Comparison of ENCODE assay signal across 24 mouse cellular contexts in the genomic region with DNA sequence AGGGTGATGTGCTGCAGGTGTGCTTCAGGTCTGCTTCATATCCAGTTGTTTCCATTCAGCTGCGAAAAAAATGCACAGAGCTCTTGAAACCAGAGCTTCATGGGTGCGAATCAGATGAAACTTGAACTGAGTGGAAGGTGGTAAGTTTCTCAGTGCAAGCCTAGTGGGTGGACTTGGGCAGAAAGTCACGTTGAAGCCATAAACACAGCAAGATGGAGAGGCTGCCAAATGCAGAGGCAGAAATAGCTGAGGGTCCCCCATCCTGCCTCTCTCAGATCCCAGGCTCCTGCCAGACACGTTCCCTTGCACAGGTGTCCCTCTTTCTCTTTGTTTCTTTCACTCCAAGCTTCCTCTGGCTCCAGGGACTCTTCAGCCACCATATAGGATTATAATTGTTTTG. TPM values are rescaled to one million over a fixed set of nuclear protein-coding genes. Genes with fewer than 3 reads are reported as not detected.
DNase-seq lines count a peak whose midpoint lies in the region; ATAC-seq and TF ChIP-seq lines count a peak whose summit lies in the region.
"Had no signal": no experiment of that assay in that cellular context is flagged by ENCODE, and none has a peak within 500 bp of the region (broad histone marks: within the 10 kb centered on the region; RNA-seq: fewer than 3 reads in every experiment).

No protein-coding gene starts in this region.

- H3K4me3 ChIP-seq in gastrocnemius, adult 2 months, result no peak overlapping the region
- H3K4me3 ChIP-seq in midbrain, embryonic 11.5 days (ENCODE audit: low read depth, low read length), result no peak overlapping the region
- no peak overlapping the region for H3K4me3 ChIP-seq in midbrain, embryonic 13.5 days (replicated peaks)
- H3K4me3 ChIP-seq in limb, embryonic 14.5 days (replicated peaks; ENCODE audit: low read length), result no peak overlapping the region
- no peak overlapping the region for H3K4me3 ChIP-seq in neural tube, embryonic 15.5 days (replicated peaks)
- H3K4me3 ChIP-seq: embryonic facial prominence, embryonic 10.5 days; embryonic facial prominence, embryonic 12.5 days; forebrain, embryonic 13.5 days had no signal

- intact Hi-C loops in gastrocnemius, adult 2 months (cut with DNase I), result no loop called here

- no peak for TF ChIP-seq CTCF in gastrocnemius, adult 2 months (IDR thresholded peaks at IDR 0.05)

- ATAC-seq in midbrain, embryonic 11.5 days (ENCODE audit: low FRiP score), result no peak
- no peak for ATAC-seq in midbrain, embryonic 13.5 days
- ATAC-seq in limb, embryonic 14.5 days (ENCODE audit: low FRiP score, low read depth), result 0 out of 2 replicates have a peak, but pooled peaks have one; percentile 21
- no peak for ATAC-seq in neural tube, embryonic 15.5 days (ENCODE audit: low FRiP score)
- ATAC-seq: activated CD4-positive, CD25-positive, alpha-beta regulatory T cell, adult 4 months; CD4-positive, CD25-positive, alpha-beta regulatory T cell, adult 4 months; forebrain, embryonic 13.5 days; Patski had no signal

- no peak overlapping the region for H3K27ac ChIP-seq in gastrocnemius, adult 2 months
- no peak overlapping the region for H3K27ac ChIP-seq in midbrain, embryonic 11.5 days (ENCODE audit: low read depth, low read length)
- no peak overlapping the region for H3K27ac ChIP-seq in midbrain, embryonic 13.5 days
- H3K27ac ChIP-seq in limb, embryonic 14.5 days (replicated peaks; ENCODE audit: low read depth, low read length), result no peak overlapping the region
- H3K27ac ChIP-seq in neural tube, embryonic 15.5 days (replicated peaks), result no peak overlapping the region
- H3K27ac ChIP-seq: embryonic facial prominence, embryonic 10.5 days; embryonic facial prominence, embryonic 12.5 days; forebrain, embryonic 13.5 days had no signal

- no peaks in the 10 kb centered on the region; the same call in 1 of the 2 replicates for H3K4me1 ChIP-seq in midbrain, embryonic 11.5 days (ENCODE audit: control insufficient read depth, insufficient read depth, low read length)
- H3K4me1 ChIP-seq in midbrain, embryonic 13.5 days (replicated peaks), result no peaks in the 10 kb centered on the region
- peaks cover 23% of the 10 kb centered on the region for H3K4me1 ChIP-seq in limb, embryonic 14.5 days (ENCODE audit: control insufficient read depth, insufficient read depth, low read length)
- no peaks in the 10 kb centered on the region for H3K4me1 ChIP-seq in neural tube, embryonic 15.5 days
- H3K4me1 ChIP-seq: embryonic facial prominence, embryonic 12.5 days had no signal

- DNase-seq in gastrocnemius, adult 2 months, result peak; percentile 44
- DNase-seq in gastrocnemius, postnatal 4 days (ENCODE audit: low spot score in 2 of 2), result no peak
- peak; percentile 28 for DNase-seq in midbrain, embryonic 11.5 days (ENCODE audit: low spot score, missing footprints)
- no peak for DNase-seq in limb, embryonic 14.5 days (ENCODE audit: low spot score)
- DNase-seq in kidney, postnatal 25 days, result no peak
- DNase-seq: adrenal gland, adult 8-10 months; adrenal gland, postnatal 14 days; adrenal gland, postnatal 36 days; B cell, adult 2 months; cerebellum, adult 11-12 months; cerebellum, adult 2 months; cerebellum, adult 9-10 months; cerebellum, postnatal 10 days; cerebellum, postnatal 25 days had no signal

- no peaks in the 10 kb centered on the region for H3K9me3 ChIP-seq in midbrain, embryonic 11.5 days (ENCODE audit: control insufficient read depth, low read length)
- H3K9me3 ChIP-seq in midbrain, embryonic 13.5 days, result no peaks in the 10 kb centered on the region
- no peaks in the 10 kb centered on the region for H3K9me3 ChIP-seq in limb, embryonic 14.5 days (ENCODE audit: control insufficient read depth, low read length)
- no peaks in the 10 kb centered on the region for H3K9me3 ChIP-seq in neural tube, embryonic 15.5 days (replicated peaks)
- H3K9me3 ChIP-seq: embryonic facial prominence, embryonic 10.5 days; embryonic facial prominence, embryonic 12.5 days; forebrain, embryonic 13.5 days had no signal

- no peak overlapping the region for H3K4me2 ChIP-seq in midbrain, embryonic 11.5 days
- H3K4me2 ChIP-seq in midbrain, embryonic 13.5 days (replicated peaks), result no peak overlapping the region
- no peak overlapping the region for H3K4me2 ChIP-seq in limb, embryonic 14.5 days (replicated peaks; ENCODE audit: low read depth, low read length, severe bottlenecking)
- no peak overlapping the region for H3K4me2 ChIP-seq in neural tube, embryonic 15.5 days
- H3K4me2 ChIP-seq: embryonic facial prominence, embryonic 12.5 days; forebrain, embryonic 13.5 days had no signal

- H3K9ac ChIP-seq in midbrain, embryonic 11.5 days (ENCODE audit: low read length), result no peak overlapping the region
- H3K9ac ChIP-seq in midbrain, embryonic 13.5 days (replicated peaks), result no peak overlapping the region
- H3K9ac ChIP-seq in limb, embryonic 14.5 days (ENCODE audit: low read depth, low read length, severe bottlenecking), result no peak overlapping the region
- no peak overlapping the region for H3K9ac ChIP-seq in neural tube, embryonic 15.5 days (replicated peaks)
- H3K9ac ChIP-seq: embryonic facial prominence, embryonic 12.5 days; forebrain, embryonic 13.5 days had no signal

- no peak for TF ChIP-seq POLR2A in limb, embryonic 14.5 days (IDR thresholded peaks at IDR 0.05; ENCODE audit: borderline replicate concordance, extremely low read depth, insufficient read depth, insufficient read length)

- H3K27me3 ChIP-seq in midbrain, embryonic 11.5 days (ENCODE audit: control insufficient read depth, insufficient read depth, low read length), result no peaks in the 10 kb centered on the region
- peaks cover 6% of the 10 kb centered on the region; the same call in 1 of the 2 replicates for H3K27me3 ChIP-seq in midbrain, embryonic 13.5 days
- H3K27me3 ChIP-seq in limb, embryonic 14.5 days (ENCODE audit: control insufficient read depth, insufficient read depth, low read length), result no peaks in the 10 kb centered on the region
- no peaks in the 10 kb centered on the region for H3K27me3 ChIP-seq in neural tube, embryonic 15.5 days (replicated peaks)
- H3K27me3 ChIP-seq: CH12.LX, Patski had no signal

- WGBS in midbrain, embryonic 11.5 days, result 75% methylated on average over 4 of the region's 4 CpGs
- 81% methylated on average over 4 of the region's 4 CpGs for WGBS in midbrain, embryonic 13.5 days
- 30% methylated on average over 4 of the region's 4 CpGs for WGBS in limb, embryonic 14.5 days
- WGBS in neural tube, embryonic 15.5 days, result 73% methylated on average over 4 of the region's 4 CpGs

- H3K36me3 ChIP-seq in midbrain, embryonic 11.5 days (ENCODE audit: control insufficient read depth, insufficient read depth, low read length), result no peaks in the 10 kb centered on the region
- no peaks in the 10 kb centered on the region for H3K36me3 ChIP-seq in midbrain, embryonic 13.5 days
- peaks cover 26% of the 10 kb centered on the region for H3K36me3 ChIP-seq in limb, embryonic 14.5 days (ENCODE audit: control insufficient read depth, insufficient read depth, low read length)
- no peaks in the 10 kb centered on the region for H3K36me3 ChIP-seq in neural tube, embryonic 15.5 days
- H3K36me3 ChIP-seq: embryonic facial prominence, embryonic 10.5 days; embryonic facial prominence, embryonic 12.5 days; G1E had no signal

RNA-seq across cellular contexts. Expression of a gene that starts 41.3 kb away (rescaled TPM):
- total RNA-seq in gastrocnemius, adult 2 months (2021), result 100 to 1,000 TPM; 105 to 145 TPM
- 100 to 1,000 TPM; 111 to 117 TPM for total RNA-seq in gastrocnemius, postnatal 4 days (2021)
- polyA plus RNA-seq in midbrain, embryonic 11.5 days (2014; fragmentation: Nextera tagmentation; extraction: Ambion mirVana), result 1.6 and 1.8 TPM in 2 replicates
- 0.35 and 0.39 TPM in 2 replicates for polyA plus RNA-seq in midbrain, embryonic 13.5 days (2015; fragmentation: Nextera tagmentation; extraction: Ambion mirVana)
- polyA plus RNA-seq in limb, embryonic 14.5 days (2012; rRNA removed), result 66.6 and 76.3 TPM in 2 replicates
- polyA plus RNA-seq in limb, embryonic 14.5 days (2014; fragmentation: Nextera tagmentation; extraction: Ambion mirVana), result 25.5 and 26.6 TPM in 2 replicates
- 0.19 and 0.29 TPM in 2 replicates for polyA plus RNA-seq in neural tube, embryonic 15.5 days (2015; fragmentation: Nextera tagmentation; extraction: Ambion mirVana)
- polyA plus RNA-seq: activated CD4-positive, CD25-positive, alpha-beta regulatory T cell, adult 4 months; CD4-positive, CD25-positive, alpha-beta regulatory T cell, adult 4 months; G1E had no signal

Comparison
In these comparisons a context has a peak if more than half of its experiments do, and no peak if none do; other contexts are left out.
1. DNase-seq: peak in gastrocnemius, adult 2 months (single experiment) and midbrain, embryonic 11.5 days (single experiment); none in gastrocnemius, postnatal 4 days (0 of 2), limb, embryonic 14.5 days (single experiment) and kidney, postnatal 25 days (0 of 2).